Mouse (Mus musculus): ENCODE data around the gene Itgb1.

The Itgb1 gene

DNA sequence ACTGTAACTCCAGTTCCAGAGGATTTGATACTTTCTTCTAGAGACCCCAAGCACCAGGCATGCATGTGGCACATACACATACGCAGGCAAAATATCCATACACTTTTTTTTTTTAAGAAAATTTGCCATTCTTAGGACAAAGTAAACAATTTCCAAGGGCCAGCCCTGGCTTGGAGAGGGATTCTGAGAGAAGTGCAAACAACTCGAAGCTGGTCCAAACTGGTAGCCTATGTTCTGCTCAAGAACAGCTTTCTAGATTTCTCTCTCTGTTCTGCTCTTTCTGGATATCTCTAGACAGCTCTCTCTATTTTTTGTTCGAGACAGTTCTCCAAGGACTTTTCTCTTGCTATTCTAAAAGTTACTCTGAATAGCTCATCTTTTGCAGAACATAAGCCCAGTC lies 3.5 kb upstream of the Itgb1 start:
- DNase-seq (ENCODE audit: low spot score in 2 of 2), result no peak

DNA sequence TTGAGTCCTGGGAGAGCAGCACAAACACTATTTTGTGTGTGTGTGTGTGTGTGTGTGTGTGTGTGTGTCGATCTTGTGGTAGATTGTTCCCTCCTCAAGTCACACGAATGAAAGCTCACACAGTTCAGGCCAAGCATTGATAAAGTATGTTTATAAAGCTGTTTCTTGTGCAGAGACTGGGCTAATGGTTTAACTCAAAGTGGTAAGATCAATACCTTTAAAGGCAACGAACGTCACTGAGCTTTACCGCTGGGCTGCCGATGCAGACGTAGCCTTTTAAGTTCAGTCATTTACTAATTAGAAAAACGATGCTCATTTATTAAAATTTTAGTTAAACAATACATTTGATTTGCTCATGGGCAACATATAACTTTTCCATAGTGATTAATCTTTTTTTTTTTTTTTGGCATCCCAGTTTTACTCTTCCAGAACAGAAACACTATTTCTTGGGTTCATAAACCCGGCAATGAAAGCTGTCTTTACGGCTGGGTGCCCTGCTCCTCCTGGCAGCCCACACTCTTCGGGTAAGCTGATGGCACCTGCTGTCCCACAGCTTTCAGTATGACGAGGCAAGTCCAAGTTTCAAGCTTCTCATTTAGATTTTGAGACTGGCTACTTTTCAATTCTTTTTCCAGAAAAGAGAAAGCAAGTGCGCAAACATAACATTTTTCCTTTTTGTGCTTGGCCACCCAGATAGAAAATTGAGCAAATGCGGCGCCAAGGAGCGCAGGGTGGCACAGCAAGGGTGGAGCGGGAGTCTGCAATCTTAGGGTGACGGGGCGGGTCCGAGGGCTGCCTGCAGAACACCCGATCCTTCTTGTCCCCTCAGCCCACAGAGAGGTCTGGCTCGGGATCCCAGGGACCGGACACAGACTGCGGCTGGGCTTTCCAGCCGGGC lies 596 bp upstream of the Itgb1 start:
- no peak for DNase-seq (ENCODE audit: low spot score in 2 of 2)

DNA sequence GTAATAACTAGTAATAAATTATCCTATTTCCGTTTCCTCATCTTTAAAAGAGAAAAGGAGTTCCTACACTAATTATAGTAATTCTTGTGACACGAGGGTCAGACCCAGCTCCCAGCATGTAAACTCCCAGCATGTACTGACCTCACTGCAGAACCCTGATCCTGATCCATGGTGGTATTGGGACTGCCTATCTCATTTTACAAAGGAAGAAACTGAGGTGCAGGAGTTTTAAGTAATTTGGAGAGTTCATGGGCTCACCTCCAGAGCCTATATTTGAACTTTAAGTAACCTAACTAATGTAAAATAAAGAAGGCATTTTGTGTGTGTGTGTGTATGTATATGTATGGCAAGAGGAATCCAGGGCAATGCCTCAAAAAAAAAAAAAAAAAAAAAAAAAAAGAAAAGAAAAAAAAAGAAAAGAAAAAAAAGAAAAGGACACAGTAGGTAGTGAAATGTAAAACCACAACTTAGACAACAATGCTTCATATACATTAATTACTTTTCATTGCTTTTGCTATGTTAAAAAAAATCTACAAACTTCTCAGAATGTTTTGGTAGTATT lies 1.1 kb downstream of the Itgb1 start:
- DNase-seq (ENCODE audit: low spot score in 2 of 2), result no peak

DNA sequence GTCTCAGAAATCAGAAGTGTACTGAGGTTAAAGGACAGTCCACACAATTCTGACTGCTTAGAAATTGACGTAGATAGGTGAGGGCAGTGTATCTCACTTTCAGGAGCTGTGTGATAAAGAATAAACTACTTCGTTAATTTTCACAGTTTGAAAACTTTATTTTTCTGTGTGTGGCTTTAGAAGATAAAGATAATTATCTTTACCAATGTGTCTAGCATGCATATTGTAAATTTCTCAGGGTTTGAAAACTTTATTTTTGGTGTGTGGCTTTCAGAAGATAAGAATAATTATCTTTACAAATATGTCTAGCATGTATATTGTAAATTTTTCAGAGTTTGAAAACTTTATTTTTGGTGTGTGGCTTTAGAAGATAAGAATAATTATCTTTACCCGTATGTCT lies 3.2 kb downstream of the Itgb1 start:
- DNase-seq (ENCODE audit: low spot score in 2 of 2), result no peak

DNA sequence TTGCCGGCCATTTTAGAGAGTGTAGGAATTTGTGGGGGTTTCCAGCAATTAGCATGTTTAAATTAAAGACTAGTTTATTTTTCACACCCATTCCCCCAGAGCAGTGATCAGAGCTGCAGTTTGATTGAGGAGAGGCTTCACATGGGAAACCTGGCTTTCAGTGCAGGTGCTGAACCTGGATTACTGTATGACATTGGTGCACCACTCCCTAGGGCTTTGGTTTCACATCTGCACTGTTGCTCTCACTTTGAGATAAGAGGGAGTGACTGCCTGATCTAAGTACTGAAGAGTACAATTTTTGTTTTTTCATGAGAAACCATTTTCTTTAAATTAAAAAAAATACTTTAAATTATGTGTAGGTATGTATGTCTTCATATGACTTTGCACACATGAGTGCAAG lies 4.6 kb downstream of the Itgb1 start:
- DNase-seq (ENCODE audit: low spot score in 2 of 2), result no peak

- no peak for DNase-seq (ENCODE audit: low spot score in 2 of 2)
Measured at GRCm38 (mm10) chr8:128696701-128697397, 11.4 kb downstream of the Itgb1 start.

DNA sequence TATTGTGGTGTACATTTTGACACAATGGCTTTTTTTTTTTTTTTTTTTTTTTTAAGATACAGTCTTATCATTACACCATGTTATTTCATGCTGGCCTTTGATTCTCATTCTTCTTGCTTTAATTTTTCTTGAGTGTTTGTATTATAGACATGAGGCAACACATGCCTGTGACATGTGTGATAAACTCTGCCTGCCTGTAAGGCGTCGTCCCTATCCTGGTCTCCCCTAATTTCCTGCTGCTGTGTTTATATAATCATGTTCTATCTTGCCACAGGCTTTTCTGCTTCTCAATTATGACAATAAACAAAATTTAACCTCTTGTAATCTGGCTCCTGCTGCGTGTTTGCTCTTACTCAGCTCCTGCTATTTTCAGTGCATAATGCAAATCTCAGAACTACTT lies 12.5 kb downstream of the Itgb1 start:
- no peak for DNase-seq (ENCODE audit: low spot score in 2 of 2)

- no peak for DNase-seq (ENCODE audit: low spot score in 2 of 2)
Measured at GRCm38 (mm10) chr8:128704376-128704775, 18.9 kb downstream of the Itgb1 start.

GRCm38 (mm10) chr8:128704836-128705235 lies 19.4 kb downstream of the Itgb1 start:
- DNase-seq (ENCODE audit: low spot score in 2 of 2), result no peak

GRCm38 (mm10) chr8:128709261-128709660 lies 23.8 kb downstream of the Itgb1 start:
- DNase-seq (ENCODE audit: low spot score in 2 of 2), result peak; percentile 49 to 78

GRCm38 (mm10) chr8:128716184-128716583 lies 30.7 kb downstream of the Itgb1 start:
- peak; percentile 39 to 63 for DNase-seq (ENCODE audit: low spot score in 2 of 2)

DNA sequence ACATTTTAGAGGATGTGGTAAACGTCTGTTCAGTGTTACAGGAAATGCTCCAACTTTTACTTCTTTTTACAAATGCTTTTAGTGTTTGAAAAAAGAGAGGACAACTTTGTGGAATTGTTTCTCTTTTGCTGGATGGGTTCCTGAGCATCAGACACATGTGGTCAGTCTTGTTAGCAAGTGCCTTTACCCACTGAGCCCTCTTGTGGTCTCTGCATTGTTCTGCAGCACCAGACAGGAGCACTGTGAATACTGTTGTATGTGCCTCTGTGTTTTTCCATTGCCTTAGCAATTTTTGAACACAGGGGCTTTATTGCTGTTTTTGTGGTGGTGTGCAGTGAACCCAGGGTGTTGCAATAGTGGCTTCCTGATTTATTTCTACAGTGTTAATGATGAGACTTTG lies 39.4 kb downstream of the Itgb1 start:
- DNase-seq (ENCODE audit: low spot score in 2 of 2), result peak in 1 of 2 experiments; percentile 27

DNA sequence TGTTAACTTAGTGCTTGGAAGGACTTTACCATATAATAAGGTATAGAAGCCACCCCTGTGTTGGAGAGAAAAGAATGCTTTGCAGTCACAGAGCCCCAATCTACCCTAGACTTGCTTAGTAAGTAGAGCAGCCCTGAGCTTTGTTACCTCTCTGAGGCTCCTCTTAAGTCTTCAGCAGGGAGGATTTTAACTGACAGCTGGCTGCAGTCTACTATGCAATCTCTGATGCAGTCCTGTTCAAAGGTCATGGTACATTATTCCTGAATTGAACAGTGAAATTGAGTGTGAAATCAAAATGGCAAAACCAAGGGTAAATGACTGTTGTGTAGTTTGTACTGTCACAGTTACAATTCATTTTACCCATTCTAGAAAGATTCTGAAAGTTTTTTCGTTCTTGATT lies 41.8 kb downstream of the Itgb1 start:
- DNase-seq (ENCODE audit: low spot score in 2 of 2), result no peak

DNA sequence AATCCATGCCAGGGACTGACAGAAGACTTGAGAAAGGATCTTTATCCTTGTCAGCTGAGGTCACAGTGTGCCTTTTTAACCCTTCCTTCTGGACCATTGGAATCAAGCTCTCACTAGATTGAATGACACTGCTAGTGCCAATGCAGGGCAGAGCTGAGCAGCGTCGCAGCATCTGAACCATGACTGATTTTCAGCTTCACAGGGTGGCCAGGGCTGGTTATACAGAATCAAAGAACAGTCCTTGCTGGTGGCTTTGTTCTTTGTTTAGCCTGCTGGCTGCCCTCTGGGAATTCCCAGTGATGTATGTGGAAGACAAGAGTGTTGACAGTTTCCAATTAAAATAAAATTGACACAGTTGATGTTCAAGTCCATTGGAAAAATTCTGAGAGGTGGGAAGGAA lies 46.8 kb downstream of the Itgb1 start:
- no peak for DNase-seq (ENCODE audit: low spot score in 2 of 2)

- DNase-seq (ENCODE audit: low spot score in 2 of 2), result no peak
Measured at GRCm38 (mm10) chr8:128734118-128734517, 48.7 kb downstream of the Itgb1 start.

- DNase-seq (ENCODE audit: low spot score in 2 of 2), result peak; percentile 11 to 40
Measured at GRCm38 (mm10) chr8:128735692-128736091, 50.2 kb downstream of the Itgb1 start.

All from frontal cortex, postnatal 36 days (tissue).